Mouse (Mus musculus) cerebellum, adult (tissue): ENCODE results near the gene Mmp27.

Experiments
- ATAC-seq: cut with Nextera tagmentation; 2 replicates; pipeline ENCODE4 v1.9.2; 2017; ENCODE audit warnings: mild to moderate bottlenecking, moderate library complexity, mixed read lengths; ENCODE audit not compliant: insufficient number of reproducible peaks, low FRiP score, low TSS enrichment

The Mmp27 gene

DNA sequence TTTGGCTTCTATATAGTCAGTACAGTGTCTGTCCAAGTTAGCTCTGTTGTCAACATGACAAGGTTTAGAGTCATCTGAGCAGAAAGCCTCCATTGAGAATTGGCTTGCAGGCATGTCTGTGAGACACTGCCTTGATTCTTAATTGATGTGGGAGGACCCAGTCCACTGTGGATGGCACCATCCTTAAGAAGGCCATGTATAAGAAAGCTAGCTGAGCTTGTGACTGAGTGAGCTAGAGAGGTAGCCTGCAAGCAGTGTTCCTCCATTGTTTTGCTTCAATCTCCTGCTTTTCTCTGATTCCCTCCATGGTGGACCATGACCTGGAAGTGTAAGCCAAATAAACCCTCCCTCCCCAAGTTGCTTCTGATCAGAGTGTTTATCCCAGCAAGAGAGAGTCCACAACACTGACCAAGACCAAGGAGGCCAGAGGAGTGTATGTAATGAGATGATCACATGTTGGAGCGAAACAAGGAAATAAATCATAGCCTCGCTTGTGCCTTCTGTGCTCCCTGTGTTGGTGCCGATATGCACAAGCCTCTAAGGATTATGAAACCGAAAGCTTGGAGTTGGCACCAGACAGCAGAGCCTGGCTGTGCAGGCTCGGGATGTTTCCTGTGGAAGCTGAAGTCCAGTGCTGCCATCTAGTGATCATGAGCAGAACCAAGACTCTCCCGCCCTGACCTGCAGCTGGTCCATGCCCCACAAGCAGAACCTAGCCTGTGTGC is 23.8 kb downstream of the Mmp27 start:
- peak; percentile 97 for ATAC-seq

DNA sequence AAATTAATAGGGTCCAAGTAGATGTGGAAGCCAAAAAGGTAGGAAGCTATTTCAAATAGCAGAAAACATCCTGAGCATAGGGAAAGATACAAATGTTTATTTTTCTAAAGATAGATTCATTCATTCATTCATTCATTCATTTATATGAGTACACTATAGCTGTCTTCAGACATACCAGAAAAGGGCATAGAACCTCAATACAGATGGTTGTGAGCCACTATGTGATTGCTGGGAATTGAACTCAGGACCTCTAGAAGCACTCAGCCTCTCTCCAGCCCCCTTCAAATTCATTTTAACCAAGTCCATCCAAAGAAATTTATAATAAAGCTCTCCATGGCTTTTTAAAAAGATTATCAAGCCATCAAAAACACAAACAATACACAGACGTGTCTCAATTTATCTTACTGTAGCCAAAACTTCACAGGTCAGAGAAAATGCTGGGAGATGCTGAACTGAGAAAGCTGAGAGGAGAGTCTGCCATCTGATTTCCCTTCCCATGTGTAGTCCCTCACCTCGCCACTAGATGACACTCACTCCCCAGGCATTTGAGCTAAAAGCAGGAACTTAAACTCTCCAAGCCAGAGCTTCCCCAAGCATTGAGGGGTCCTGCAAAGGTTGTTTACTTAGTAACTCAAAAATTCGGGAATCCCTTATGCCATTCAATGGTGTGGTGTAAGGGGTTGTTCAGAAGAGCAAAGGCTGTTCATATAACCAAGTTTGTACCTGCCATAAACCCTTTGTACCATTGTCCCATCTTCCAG is 32.0 kb downstream of the Mmp27 start:
- peak; percentile 64 for ATAC-seq

DNA sequence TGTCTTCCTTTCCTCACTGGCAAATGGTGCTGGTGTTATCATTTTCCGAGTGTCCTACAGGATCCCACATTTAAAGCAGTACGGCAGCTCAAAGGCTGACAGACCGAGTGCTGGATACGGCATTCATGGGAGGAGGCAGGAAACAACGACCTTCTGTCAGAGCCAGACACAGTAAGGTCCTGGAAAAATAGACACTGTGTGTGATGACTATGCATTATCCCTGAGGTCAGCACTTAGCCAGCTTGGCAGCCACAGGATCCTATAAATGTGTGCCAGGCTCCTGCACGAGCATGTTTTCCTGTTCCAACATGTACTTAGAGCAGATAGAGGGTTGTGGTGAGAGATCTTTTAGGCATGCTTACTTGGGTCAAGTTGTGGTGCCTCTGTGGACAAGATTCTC is 32.8 kb downstream of the Mmp27 start:
- peak; percentile 79 for ATAC-seq

DNA sequence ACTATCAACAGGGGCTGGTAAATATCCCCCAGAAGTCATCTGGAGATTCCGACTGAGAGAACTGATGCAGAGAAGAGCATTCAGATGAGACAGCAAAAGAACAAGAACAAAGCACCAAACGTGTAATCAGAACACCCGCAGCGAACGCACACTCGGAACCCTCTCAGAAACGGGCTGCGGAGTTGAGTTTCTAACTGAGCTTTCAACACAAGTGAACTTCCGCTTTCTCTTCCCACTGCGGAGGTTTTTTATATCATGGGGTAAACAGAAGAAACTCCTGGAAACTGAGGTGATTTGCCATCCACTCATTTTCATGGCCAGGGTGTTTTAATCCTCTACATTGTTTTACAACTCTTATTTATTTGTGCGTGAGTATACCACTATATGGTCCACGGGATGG is 34.4 kb downstream of the Mmp27 start:
- no peak for ATAC-seq

DNA sequence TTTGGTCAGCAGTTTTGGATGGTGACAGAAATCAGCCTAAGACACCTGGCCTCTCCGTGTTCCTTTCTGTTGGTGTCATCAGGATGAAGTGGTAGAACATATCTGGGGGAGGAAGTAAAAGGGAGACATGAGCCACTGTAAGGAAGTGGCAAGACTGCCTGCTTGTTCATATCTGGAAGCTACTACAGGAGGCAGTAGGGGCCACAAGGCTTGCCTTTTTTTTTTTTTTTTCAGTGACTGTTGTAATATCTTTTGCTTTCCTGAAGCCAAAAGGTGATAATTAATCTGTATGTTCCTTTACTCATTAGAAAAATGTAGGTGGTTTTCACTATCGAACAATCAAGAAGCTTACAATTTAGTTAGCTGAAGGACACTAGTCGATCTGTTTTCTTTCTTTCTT is 51.4 kb downstream of the Mmp27 start:
- no peak for ATAC-seq

DNA sequence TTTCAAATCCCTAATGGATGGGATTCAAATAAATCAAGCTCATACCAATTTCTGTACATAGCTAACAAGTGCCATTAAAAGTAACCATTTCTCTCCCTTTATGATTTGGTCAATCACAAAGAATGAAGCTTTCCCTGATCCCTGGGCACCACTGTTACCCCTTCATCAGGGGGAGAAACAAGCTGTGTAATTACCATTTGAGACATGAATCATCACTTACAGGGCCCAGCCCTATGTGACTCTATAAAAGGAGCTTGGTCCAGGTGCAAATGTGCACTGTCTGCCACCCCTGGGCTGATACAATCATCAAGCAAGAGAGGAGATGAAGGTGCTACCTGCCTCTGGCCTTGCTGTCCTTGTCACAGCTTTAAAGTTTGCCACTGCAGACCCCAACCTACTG is 56.7 kb downstream of the Mmp27 start, which contains the start of gene Mmp20:
TSS of gene Mmp20 (plus strand) at position 301 of the 400 bp plus-strand sequence.
- ATAC-seq = no peak
